Mouse (Mus musculus) ES-E14 (cell line): ENCODE measurements around the gene Rrbp1. TPM values are rescaled to one million over a fixed set of nuclear protein-coding genes. Genes with fewer than 3 reads are reported as not detected.

Source experiments
- DNase-seq: peaks from one replicate; pipeline ENCODE4 v3.0.0-alpha.2; 2013; ENCODE audit warnings: low read depth, low spot score
- H3K27ac ChIP-seq: 2 replicates; pipeline ENCODE4 v1.5.1; 2012; ENCODE audit warnings: low read depth, mild to moderate bottlenecking, low read length, moderate library complexity, mixed read lengths; ENCODE audit not compliant: poor library complexity, insufficient read depth, severe bottlenecking
- H3K36me3 ChIP-seq: 2 replicates; pipeline ENCODE4 v1.6.1; 2012; ENCODE audit warnings: mild to moderate bottlenecking, low read length, moderate library complexity, mixed read lengths; ENCODE audit not compliant: control insufficient read depth, poor library complexity, insufficient read depth, severe bottlenecking
- H3K4me1 ChIP-seq, 2 experiments: fragments of 150-350 bp in 1 of 2; sonication (generic) in 1 of 2; 2 replicates each; pipeline ENCODE4 v1.6.1; 2012; ENCODE audit warnings: low read length in 2 of 2, mild to moderate bottlenecking in 1 of 2, mixed read lengths in 1 of 2; ENCODE audit not compliant: control insufficient read depth in 2 of 2, insufficient read depth in 2 of 2, poor library complexity in 1 of 2
- H3K4me3 ChIP-seq, 2 experiments: fragments of 150-350 bp in 1 of 2; sonication (generic) in 1 of 2; 2 replicates each; pipeline ENCODE4 v1.5.1; 2012; ENCODE audit warnings: low read length in 2 of 2, low read depth in 1 of 2, mild to moderate bottlenecking in 1 of 2, mixed read lengths in 1 of 2; ENCODE audit not compliant: insufficient read depth in 1 of 2, poor library complexity in 1 of 2, severe bottlenecking in 1 of 2
- H3K9ac ChIP-seq: 2 replicates; pipeline ENCODE4 v1.6.1; 2012; ENCODE audit warnings: low read depth, mild to moderate bottlenecking, low read length, mixed read lengths; ENCODE audit not compliant: poor library complexity, insufficient read depth, severe bottlenecking
- H3K9me3 ChIP-seq: fragments of 150-350 bp; sonication (generic); 2 replicates; pipeline ENCODE4 v1.6.1; 2012; ENCODE audit warnings: low read depth, mild to moderate bottlenecking, low read length; ENCODE audit not compliant: control insufficient read depth, insufficient read depth
- CHD2 ChIP-seq: IDR thresholded peaks from 2 replicates; pipeline ENCODE4 v1.6.1; 2014; ENCODE audit warnings: mild to moderate bottlenecking, low read depth, low read length, inconsistent platforms
- HCFC1 ChIP-seq: IDR thresholded peaks from 2 replicates; pipeline ENCODE4 v1.6.1; 2012; ENCODE audit warnings: low read length, inconsistent platforms, borderline replicate concordance; ENCODE audit not compliant: insufficient read depth
- MAFK ChIP-seq: IDR thresholded peaks from 2 replicates; pipeline ENCODE4 v1.6.1; 2014; ENCODE audit warnings: mild to moderate bottlenecking, low read depth, low read length, inconsistent platforms; ENCODE audit not compliant: insufficient read depth
- ZC3H11A ChIP-seq: IDR thresholded peaks from 2 replicates; pipeline ENCODE4 v1.6.1; 2012; ENCODE audit warnings: low read depth, mild to moderate bottlenecking, inconsistent platforms, low read length, borderline replicate concordance
- ZNF384 ChIP-seq: IDR thresholded peaks from 2 replicates; pipeline ENCODE4 v1.6.1; 2012; ENCODE audit warnings: low read depth, low read length, inconsistent platforms
- in situ Hi-C, 2 experiments: fragments of 600-800 bp; cut with MboI; formaldehyde crosslinking; loops; one replicate each; pipeline ENCODE4 v1.15.1; 2025; ENCODE audit warnings: low sequenced_read_pairs in 2 of 2, inconsistent platforms in 1 of 2; ENCODE audit not compliant: unreplicated experiment in 2 of 2
- total RNA-seq: library from RNA; depleted of rRNA; stranded (reverse); fragments of 300-350 nt; gene quantifications from 2 replicates; pipeline ENCODE4 v1.2.3, GENCODE M21; 2012; rRNA removed

Rrbp1 gene
- total RNA-seq, 1 experiment: 251 TPM

DNA sequence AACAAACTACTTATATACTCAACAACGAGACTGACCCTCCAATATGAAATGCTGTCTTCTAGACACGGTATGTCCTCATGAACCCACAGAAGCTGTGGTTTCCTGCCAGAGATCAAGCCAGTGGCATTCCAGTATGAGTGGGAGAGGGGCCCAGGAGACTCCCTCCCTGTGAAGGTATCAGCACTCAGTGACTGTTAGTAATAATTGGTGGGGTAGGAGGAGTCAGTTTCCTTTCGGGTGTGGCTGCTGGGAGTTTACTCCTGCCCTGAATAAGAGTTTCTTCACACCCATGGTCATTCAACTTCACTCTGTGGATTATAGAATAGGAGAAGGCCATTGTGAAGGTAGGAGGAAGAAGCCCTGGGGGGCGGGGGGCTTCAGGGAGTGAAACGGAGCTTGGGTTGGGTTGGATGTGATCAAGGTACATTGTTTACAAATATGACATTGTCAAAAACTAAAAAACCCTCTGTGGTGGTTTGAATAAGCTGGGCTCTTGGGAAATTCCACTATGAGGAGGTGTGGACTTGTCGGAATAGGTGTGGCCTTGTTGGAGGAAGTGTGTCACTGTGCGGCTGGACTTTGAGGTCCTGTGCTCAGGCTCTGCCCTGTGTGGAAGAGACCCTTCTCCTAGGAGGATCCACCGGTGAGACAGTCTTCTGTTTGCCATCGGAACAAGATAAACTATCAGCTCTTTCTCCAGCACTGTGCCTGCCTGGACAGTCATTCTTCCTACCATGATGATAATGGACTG lies 111.4 kb downstream of the Rrbp1 start:
- in situ Hi-C loops: no loop called here
- DNase-seq: no peak
- H3K9me3 ChIP-seq: no peaks in the 10 kb centered on the region
- H3K4me1 ChIP-seq: peaks cover 0 to 2% of the 10 kb centered on the region in 2 experiments; a peak in 1 of 4 replicates
- no peaks in the 10 kb centered on the region for H3K36me3 ChIP-seq
- no peak overlapping the region for H3K27ac ChIP-seq
- TF ChIP-seq MAFK: no peak
- no peak for TF ChIP-seq ZNF384
- no peak for TF ChIP-seq CHD2
- TF ChIP-seq ZC3H11A: no peak
- no peak for TF ChIP-seq HCFC1
- H3K9ac ChIP-seq: no peak overlapping the region
- H3K4me3 ChIP-seq: no peak overlapping the region

Other genes starting within 250 kb of the Rrbp1 start
- gene Bfsp1, start 148.1 kb downstream of the Rrbp1 start, total RNA-seq: 0.32 and 0.62 TPM in 2 replicates
- 272 and 391 TPM in 2 replicates for gene Dstn, start 95.9 kb downstream of the Rrbp1 start, total RNA-seq
- gene Banf2, start 21.8 kb upstream of the Rrbp1 start, total RNA-seq: not detected in 2 replicates